Mouse (Mus musculus): ENCODE data around the gene Crlf1.
A peak's percentile ranks its signal among the peaks of the same experiment; 100 is the strongest.
"Not testable (repeated sequence)": the region's sequence is repeated elsewhere in the genome, so short reads cannot be mapped to it uniquely, and the experiment has no call there.

Crlf1 gene

DNA sequence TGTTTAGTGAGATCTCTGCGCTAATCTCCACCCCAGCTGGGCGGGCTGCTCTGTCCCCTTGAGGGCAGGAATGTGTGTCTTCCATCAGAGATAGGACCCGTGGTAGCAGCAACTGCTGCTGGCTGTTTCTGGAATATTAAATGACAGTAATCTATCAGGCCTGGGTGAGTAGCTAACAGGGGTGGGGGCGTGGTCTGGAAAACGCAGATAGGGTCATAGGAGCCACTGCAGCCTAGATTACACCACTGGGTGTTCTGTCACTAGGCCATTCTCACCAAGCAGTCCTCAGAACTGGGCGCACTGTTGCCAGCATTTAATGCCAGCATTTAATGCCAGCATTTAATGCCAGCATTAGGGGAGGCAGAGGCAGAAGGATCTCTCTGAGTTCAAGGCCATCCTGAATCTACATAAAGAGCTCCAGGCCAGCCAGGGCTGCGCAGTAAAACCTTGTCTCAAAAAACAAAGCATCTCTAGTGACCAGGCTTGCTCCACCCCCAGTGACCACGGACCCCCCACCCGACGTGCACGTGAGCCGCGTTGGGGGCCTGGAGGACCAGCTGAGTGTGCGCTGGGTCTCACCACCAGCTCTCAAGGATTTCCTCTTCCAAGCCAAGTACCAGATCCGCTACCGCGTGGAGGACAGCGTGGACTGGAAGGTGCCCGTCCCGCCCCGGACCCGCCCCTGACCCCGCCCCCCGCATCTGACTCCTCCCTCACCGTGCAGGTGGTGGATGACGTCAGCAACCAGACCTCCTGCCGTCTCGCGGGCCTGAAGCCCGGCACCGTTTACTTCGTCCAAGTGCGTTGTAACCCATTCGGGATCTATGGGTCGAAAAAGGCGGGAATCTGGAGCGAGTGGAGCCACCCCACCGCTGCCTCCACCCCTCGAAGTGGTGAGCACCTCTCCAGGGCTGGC lies 7.7 kb downstream of the Crlf1 start:
- no peak for DNase-seq (ENCODE audit: low spot score)

DNA sequence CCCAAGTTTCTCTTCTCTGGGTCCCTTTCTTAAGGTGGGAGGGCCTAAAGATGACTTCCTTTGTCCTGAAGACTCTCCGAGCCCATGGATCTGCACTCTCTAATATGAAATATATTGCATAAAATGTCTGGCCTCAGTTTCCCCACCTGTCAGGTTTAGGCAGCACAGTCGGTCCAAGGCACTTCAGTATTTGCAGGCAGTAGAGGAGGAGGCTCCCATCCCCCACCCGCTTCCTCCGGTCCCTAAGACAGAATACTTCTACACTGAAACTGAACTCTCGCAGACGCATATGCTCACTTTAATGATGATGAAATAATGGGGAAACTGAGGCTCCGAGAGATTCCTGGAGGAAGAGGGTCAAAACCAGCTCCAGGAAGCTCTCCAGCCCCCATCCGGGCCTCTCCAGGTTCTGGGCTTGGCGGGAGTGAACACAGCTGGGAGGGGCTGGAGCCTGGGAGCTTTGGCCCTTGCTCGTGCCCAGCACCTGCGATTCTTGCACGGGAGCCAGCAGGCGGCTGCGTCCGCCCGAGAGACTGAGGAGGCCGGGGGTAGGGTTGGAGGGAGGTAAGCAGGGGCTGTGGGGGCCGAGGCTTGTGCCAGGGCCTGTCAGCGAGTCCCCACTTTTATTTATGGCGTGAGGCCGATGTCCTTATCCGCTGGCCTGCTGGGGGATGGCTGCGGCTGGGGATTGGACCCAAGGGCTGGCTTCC lies 9.0 kb downstream of the Crlf1 start:
- no peak for DNase-seq (ENCODE audit: low spot score)

DNA sequence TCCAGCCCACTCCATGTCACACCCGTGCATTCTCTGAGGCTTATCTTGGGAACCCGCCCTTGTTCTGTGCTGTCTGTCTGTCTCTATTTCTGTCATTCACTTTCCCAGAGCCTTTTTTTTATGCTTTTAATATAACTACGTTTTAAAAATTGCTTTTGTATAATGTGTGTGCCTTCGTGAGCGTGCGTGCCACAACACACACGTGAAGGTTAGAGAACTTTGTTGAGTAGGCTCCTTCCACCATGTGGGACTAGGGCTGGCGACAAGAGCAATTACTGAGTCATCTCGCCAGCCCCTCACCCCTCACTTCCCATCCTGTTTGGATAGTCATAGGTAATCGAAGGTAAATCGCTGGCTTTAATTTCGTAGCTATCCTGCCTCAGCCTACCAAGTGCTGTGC lies 9.6 kb downstream of the Crlf1 start:
- DNase-seq (ENCODE audit: low spot score), result no peak

DNA sequence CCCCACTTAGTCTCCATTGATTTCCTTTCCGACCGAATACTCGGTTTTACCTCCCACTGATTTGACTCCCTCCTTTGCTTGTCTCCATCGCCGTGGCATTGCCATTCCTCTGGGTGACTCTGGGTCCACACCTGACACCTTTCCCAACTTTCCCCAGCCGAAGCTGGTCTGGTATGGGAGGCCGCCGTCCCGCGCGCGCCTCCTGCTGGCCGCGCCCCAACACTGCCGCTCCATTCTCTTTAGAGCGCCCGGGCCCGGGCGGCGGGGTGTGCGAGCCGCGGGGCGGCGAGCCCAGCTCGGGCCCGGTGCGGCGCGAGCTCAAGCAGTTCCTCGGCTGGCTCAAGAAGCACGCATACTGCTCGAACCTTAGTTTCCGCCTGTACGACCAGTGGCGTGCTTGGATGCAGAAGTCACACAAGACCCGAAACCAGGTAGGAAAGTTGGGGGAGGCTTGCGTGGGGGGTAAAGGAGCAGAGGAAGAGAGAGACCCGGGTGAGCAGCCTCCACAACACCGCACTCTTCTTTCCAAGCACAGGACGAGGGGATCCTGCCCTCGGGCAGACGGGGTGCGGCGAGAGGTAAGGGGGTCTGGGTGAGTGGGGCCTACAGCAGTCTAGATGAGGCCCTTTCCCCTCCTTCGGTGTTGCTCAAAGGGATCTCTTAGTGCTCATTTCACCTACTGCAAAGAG lies 10.2 kb downstream of the Crlf1 start:
- DNase-seq (ENCODE audit: low spot score), result peak; percentile 62

DNA sequence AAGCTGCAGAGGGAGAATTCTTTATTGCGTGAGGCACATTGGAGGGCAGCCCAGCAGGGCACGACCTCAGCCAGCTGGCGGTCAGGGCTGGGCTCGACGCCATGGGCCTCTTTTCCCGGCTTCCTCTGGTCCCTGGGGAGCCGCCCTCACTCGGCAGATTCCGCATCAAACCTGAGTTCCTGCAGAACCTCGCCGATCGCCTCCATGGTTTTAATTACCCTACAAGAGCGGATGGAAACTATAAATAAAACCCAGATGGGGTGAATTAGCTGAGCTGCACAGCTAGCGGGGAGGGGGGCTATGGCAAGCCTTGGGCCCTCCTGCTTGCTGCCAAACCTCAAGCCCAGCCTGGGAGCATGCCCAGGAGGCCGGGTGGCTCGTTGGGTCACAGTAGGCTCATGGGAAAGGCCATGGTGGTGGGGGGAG lies 11.3 kb downstream of the Crlf1 start:
- peak; percentile 54 for DNase-seq (ENCODE audit: low spot score)

DNA sequence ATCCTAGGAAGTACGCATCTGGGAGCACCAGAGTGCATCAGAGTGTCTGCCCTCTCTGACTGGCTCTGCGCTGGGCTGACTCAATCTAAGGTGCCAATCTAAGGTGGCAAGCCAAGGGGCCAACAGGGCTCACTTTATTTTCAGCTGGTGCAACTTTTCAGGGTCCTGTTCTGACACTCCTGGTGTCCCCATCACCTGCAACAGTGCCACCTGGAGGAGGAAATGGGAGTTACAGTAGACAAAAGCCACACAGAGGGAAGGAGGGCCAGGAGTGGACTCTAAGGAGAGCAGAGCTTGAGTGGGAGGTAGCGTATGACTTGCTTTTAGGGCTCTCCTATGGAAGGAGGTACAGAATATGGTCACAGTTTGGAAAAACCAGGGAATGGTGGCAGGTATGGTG lies 11.9 kb downstream of the Crlf1 start:
- peak; percentile 78 for DNase-seq (ENCODE audit: low spot score)

DNA sequence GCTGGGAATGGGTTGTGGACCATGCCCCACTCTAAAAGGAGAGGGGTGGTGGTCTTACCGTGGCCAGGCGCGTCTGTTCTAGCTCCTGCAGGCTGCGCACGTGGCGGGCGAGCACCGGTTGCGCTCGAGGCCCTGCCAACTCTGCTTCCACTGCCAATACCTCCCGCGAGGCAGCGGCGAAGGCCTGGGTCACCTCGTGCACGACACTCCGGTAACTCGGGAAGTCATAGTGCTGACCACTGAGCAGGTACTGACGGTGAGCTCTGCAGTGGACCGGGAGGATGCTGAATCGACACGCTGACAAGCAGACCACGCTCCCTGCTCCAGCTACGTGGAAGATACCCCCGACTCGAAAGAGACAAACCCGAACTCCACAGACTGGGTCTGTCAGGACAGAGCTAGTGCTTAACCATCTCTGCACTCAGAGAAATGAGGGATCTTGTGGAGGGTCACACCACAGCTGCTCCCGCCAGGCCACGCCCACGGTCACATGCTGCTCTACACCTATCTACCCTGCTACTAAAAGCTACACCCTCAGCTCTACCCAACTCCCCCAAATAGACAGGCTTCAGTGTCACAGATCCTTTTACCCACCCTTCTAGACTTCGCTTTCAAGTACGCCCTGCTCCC lies 12.9 kb downstream of the Crlf1 start:
- DNase-seq (ENCODE audit: low spot score), result no peak

DNA sequence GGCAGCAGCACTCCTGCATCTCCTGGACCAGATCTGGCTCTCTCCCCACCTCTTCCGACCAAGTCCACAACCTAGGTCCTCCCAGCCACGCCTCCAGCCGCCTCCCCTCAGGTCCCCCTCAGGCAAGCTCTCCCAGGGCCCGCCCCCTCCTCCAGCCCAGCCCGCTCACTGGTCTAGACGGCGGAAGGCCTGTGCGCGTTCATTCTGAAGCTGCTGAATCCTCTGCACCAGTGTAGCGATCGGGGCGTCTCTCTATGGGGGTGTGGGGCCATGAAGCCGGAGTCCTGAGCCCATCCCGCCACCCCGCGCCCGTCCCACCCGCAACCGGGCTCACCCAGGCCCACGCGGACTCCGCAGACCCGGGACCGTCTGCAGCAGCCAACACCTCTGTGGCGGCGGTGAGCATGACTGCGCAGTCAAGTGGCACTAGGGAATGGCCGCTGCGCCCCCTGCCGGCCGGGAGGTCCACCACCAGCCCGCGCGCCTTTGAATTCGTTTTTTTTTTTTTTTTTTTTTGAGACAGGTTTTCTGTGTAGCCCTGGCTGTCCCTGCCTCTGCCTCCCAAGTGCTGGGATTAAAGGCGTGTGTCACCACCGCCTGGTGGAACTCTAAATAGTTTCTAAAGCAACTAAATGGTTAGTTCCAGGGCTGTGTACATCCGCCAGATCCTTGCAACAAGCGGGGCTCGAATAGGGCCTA lies 13.5 kb downstream of the Crlf1 start, which contains the start of gene Rex1bd:
Gene Rex1bd, minus strand, starts transcription at position 425 of the 699 bp plus-strand sequence.
- peak; percentile 94 for DNase-seq (ENCODE audit: low spot score)

DNA sequence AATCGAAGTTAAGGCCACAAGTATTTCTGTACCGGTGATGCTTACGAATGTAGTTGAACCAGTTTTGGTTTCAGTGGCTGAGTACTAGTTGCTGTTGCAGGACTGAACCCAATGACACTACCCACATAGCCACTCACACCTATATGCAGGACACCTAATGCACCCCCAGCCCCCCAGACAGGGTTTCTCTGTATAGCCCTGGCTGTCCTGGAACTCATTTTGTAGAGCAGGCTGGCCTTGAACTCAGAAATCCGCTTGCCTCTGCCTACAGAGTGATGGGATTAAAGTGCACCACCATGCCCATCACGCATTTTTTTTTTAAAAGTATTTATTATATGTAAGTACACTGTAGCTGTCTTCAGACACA lies 14.1 kb downstream of the Crlf1 start:
- DNase-seq (ENCODE audit: low spot score), result no peak

DNA sequence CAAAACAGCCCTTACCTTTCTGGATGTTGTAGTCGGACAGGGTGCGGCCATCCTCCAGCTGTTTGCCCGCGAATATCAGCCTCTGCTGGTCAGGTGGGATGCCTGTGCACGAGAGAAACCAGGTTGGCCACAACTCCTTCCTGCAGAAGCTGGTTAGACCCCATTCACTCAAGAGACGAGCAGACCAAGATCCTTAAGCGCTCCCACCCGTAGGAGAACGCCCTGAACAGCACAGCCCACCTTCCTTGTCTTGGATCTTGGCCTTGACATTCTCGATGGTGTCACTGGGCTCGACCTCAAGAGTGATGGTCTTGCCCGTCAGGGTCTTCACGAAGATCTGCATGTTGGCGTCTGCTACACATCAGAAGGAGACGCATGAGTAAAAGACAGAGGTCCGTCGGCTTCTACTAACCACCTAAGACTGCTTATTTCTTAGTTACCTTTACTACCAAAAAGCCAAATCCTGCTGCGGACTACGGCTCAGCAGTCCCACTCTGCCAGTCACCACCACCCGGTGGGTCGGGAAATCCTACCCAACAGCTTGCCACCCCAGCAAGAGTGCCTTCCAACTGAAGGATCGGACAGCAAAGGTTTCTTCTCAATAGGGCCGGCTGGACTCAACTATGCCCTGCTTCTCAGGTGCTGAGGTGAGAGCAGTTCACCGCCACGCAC lies 16.5 kb downstream of the Crlf1 start:
- no peak for DNase-seq (ENCODE audit: low spot score)

DNA sequence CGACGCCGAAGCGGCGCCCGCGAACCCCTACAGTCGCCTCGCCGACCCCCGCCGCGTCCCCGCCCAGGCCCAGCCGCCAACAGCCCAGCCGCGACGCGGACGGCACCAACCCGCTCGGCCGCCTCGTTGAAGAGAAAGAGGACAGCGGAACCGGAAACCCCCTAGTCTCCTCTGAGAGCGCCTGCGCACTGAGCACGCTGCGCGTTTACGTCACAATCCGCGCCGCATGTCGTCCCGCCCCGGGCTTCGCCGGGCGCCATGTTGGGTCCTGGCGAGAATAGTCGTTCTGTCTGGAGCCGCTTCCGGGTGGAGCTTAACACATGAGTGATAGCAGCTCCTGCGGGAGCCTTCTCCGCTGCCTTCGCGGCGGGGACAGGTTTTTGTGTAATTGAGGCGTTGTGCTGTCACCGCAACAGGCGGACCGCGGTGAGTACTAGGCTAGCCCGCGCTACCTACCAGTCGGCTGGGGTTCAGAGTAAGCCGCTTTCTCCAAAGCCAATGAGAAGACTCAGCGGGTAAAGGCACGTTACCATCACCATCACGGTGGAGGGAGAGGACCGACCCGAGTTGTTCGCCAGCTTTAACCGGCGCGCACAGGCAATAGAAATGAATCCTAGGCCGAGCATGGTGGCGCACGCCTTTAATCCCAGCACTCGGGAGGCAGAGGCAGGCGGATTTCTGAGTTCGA lies 17.4 kb downstream of the Crlf1 start, which contains the start of gene Uba52:
Gene Uba52, minus strand, starts transcription at position 574 of the 688 bp plus-strand sequence.
- peak; percentile 98 for DNase-seq (ENCODE audit: low spot score)

DNA sequence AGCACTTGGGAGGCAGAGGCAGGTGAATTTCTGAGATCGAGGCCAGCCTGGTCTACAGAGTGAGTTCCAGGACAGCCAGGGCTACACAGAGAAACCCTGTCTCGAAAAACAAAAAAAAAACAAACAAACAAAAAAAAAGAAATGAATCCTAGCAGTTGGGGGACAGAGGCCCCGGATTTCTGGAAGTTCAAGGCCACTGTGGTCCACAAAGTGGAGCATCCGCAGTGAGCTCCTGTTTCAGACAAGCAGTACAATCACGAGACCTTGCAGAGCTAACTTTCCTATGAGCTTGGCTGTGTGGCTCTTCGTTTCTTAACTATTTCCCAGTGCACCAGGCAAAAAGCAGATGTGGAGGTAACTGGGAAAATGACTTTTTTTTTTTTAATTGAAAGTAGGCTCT lies 18.2 kb downstream of the Crlf1 start:
- not testable (repeated sequence) for DNase-seq (ENCODE audit: low spot score)

DNA sequence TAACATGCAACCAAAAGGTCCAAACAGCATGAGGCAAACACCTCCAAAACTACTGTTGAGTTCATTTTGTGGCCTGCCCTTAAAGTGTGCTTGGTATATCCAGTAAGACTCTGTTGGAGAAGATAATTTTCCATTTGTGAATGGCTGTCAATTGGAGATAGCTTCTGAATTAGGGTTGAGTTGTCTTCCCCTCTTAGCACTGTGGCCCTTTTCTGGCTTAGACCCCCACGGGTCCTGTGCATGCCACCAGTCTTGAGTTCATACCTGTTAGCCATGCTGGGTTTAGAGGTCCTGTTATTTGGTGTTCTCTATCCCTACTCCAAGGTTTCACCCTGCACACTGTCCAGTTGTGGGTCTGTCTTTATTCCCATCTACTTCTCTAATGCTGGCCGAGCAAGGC lies 18.8 kb downstream of the Crlf1 start:
- no peak for DNase-seq (ENCODE audit: low spot score)

DNA sequence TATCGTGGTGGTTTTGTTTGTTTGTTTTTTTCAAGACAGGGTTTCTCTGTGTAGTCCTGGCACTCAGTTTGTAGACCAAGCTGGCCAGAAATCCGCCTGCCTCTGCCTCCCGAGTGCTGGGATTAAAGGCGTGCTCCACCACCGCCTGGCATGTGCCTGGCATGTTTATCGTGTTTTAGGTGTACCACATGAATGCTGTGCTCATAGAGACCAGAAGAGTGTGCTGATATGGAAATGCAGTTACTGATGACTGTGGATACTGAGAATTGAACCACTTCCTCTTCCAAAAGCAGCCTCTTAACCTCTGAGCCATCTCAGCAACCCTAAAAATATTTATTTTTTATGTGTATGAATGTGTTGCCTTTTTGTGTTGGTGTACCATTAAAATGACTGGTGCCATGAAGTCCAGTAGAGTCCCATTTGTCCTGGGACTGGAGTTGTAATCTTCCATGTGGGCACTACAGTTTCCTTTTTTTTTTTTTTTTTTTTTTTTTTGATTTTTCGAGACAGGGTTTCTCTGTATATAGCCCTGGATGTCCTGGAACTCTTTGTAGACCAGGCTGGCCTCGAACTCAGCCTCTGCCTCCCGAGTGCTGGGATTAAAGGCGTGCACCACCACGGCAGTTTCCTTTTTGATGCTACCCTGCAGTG lies 19.4 kb downstream of the Crlf1 start:
- no peak for DNase-seq (ENCODE audit: low spot score)

DNA sequence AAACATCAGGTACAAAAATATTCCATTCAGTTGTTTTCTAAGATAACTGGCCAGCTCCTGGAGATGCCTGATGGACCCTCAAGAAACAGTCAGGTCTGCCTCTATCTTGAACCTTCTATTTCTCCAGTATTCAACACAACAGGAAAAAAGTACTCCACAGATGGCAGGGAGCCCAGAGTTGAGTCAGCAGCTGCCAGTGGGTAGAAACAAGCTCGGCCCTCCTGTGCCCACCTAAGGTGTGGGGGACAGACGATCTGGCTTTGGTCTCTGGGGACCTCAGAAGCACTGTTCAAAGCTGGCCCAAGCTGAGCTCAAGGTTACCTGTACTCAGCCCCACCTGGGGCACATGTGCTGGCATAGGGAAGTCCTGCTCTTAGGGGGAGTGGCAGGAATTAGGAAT lies 20.5 kb downstream of the Crlf1 start:
- DNase-seq (ENCODE audit: low spot score), result no peak

DNA sequence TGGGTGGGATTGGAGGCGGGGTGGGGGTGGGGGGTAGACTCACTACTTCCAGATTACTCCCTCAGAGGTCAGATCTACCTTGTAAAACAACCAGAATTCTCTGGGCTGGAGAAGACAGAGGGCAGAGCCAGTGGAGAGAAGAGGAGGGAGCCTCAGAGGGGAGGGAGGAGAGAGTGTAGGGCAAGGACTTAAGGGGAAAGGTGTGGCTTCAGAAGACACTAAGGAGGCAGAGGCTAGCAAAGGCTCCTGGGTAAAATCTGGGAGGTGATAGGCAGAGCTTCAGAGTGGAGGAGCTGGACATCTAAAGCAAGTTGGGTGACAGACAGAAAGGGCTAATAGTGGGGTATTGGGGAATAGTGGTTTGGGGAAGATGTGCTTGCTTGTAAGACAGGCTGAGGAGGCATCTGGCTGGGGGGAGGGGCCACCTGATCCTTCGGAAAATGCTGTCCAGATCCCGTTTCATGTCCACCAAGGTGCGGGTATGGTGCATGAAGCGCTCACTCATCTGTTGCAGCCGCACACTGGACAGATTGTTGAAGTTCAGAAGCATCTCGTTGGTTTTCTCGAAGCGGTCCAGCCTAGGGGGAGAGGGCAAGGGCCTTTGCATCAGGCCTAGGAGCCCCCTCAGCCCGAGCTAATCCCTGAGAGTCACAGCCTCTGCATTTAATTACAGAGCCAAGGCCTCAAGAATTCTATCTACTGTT lies 25.1 kb downstream of the Crlf1 start:
- no peak for DNase-seq (ENCODE audit: low spot score)

DNA sequence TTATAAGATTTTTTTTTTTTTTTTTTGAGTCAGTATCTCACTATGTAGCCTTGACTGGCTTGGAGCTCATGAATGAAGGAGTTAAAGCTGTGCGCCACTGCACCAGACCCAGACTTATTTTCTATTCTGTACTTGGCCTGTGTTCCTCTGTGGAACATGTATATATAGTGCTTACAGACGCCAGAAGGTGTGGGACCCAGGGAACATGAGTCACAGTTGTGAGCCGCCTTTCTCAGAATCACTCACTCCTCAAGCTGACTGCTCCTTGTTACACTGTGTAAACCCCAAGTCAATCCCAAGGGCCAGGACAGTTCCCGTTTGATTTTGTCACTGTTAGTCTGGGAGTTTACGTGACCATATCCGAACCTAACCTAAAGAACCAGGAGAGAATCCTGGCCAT lies 26.1 kb downstream of the Crlf1 start:
- no peak for DNase-seq (ENCODE audit: low spot score)

DNA sequence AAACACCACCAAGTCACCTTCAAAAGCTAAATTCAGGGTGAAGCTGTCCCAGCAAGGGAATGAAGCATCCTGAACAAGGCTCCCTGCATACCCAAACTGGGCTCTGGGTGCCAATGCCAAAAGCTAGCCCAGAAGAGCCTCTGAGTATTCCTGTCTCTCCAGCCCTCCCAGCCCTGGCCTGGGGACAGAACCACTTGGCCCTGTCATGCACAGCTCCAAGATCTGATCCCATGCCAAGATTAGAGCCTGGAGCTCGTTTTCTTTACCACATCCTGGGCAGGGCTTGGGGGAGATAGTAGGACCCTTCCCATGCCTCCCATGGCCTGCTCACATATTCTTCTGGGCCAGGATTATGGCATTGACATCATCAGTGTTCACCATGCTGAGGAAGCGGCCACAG lies 26.6 kb downstream of the Crlf1 start:
- DNase-seq (ENCODE audit: low spot score), result no peak

All from lung, postnatal 25 days (tissue).